Comparison of ENCODE assay signal across 11 mouse cellular contexts in genomic region chr14:61834291-61834936, GRCm38 (mm10).
DNase-seq lines count a peak whose midpoint lies in the region; ATAC-seq and TF ChIP-seq lines count a peak whose summit lies in the region.
"Had no signal": no experiment of that assay in that cellular context is flagged by ENCODE, and none has a peak within 500 bp of the region (broad histone marks: within the 10 kb centered on the region; RNA-seq: fewer than 3 reads in every experiment).

No protein-coding gene starts in this region.

- no peak overlapping the region for H3K27ac ChIP-seq in limb, embryonic 13.5 days
- H3K27ac ChIP-seq in limb, embryonic 10.5 days, result no peak overlapping the region
- peak overlapping the region; percentile 78 for H3K27ac ChIP-seq in bone marrow, adult 2 months (ENCODE audit: control insufficient read depth, insufficient read depth, low read depth, low read length, poor library complexity)
- H3K27ac ChIP-seq: neural tube, embryonic 13.5 days had no signal

- H3K9me3 ChIP-seq in limb, embryonic 13.5 days, result no peaks in the 10 kb centered on the region
- H3K9me3 ChIP-seq in limb, embryonic 10.5 days (replicated peaks), result no peaks in the 10 kb centered on the region
- H3K9me3 ChIP-seq: neural tube, embryonic 13.5 days had no signal

- no peak for TF ChIP-seq CTCF in bone marrow, adult 2 months (IDR thresholded peaks at IDR 0.05; ENCODE audit: control insufficient read depth, insufficient read depth, low read length)

- no peak for DNase-seq in limb, embryonic 10.5 days (ENCODE audit: low spot score)
- no peak for DNase-seq in gastrocnemius, postnatal 4 days (ENCODE audit: low spot score in 2 of 2)
- no peak for DNase-seq in frontal cortex, postnatal 36 days (ENCODE audit: low spot score in 2 of 2)
- DNase-seq: adrenal gland, adult 8-10 months; cerebellum, postnatal 14 days had no signal

- 62% methylated on average over 8 of the region's 8 CpGs for WGBS in limb, embryonic 13.5 days
- 75% methylated on average over 8 of the region's 8 CpGs for WGBS in limb, embryonic 10.5 days
- WGBS in bone marrow, adult 2 months, result 15% methylated on average over 8 of the region's 8 CpGs

- TF ChIP-seq POLR2A in bone marrow, adult 2 months (IDR thresholded peaks at IDR 0.05; ENCODE audit: borderline replicate concordance, control insufficient read depth, low read depth, low read length), result no peak

- peaks cover 40% of the 10 kb centered on the region for H3K4me1 ChIP-seq in limb, embryonic 13.5 days
- H3K4me1 ChIP-seq in limb, embryonic 10.5 days, result peaks cover 31% of the 10 kb centered on the region
- peaks cover 6% of the 10 kb centered on the region for H3K4me1 ChIP-seq in bone marrow, adult 2 months (ENCODE audit: control insufficient read depth, insufficient read depth, low read length)

- no peaks in the 10 kb centered on the region for H3K36me3 ChIP-seq in limb, embryonic 13.5 days
- no peaks in the 10 kb centered on the region for H3K36me3 ChIP-seq in limb, embryonic 10.5 days
- H3K36me3 ChIP-seq: neural tube, embryonic 13.5 days had no signal

- ATAC-seq in limb, embryonic 13.5 days (ENCODE audit: low FRiP score, low read depth), result peak; percentile 24; the same call in 1 of the 2 replicates
- ATAC-seq in granulocyte monocyte progenitor cell, adult 5-6 weeks (replicated peaks; ENCODE audit: poor library complexity, severe bottlenecking), result peak; percentile 53
- ATAC-seq in monocyte, adult 5-6 weeks (replicated peaks; ENCODE audit: insufficient number of reproducible peaks, low FRiP score, low TSS enrichment, poor library complexity, severe bottlenecking), result peak; percentile 50

- no peaks in the 10 kb centered on the region for H3K27me3 ChIP-seq in limb, embryonic 13.5 days
- H3K27me3 ChIP-seq in limb, embryonic 10.5 days (ENCODE audit: low read depth, poor library complexity, severe bottlenecking), result no peaks in the 10 kb centered on the region
- H3K27me3 ChIP-seq: neural tube, embryonic 13.5 days had no signal

- no peak overlapping the region for H3K4me2 ChIP-seq in limb, embryonic 13.5 days (replicated peaks)
- H3K4me2 ChIP-seq: midbrain, embryonic 11.5 days; neural tube, embryonic 13.5 days had no signal

- no peak overlapping the region for H3K9ac ChIP-seq in limb, embryonic 13.5 days
- H3K9ac ChIP-seq: neural tube, embryonic 13.5 days had no signal

- no peak overlapping the region for H3K4me3 ChIP-seq in limb, embryonic 13.5 days
- no peak overlapping the region for H3K4me3 ChIP-seq in limb, embryonic 10.5 days
- no peak overlapping the region for H3K4me3 ChIP-seq in bone marrow, adult 2 months (replicated peaks; ENCODE audit: control insufficient read depth, low read depth, low read length)
- H3K4me3 ChIP-seq: neural tube, embryonic 13.5 days had no signal
